Mouse (Mus musculus) neural tube, embryonic 14.5 days (tissue): ENCODE data around the gene Tbx4. TPM values are rescaled to one million over a fixed set of nuclear protein-coding genes. Genes with fewer than 3 reads are reported as not detected.
A peak's percentile ranks its signal among the peaks of the same experiment; 100 is the strongest.

Source experiments
- ATAC-seq: fragments of 200-750 bp; cut with Nextera tagmentation; 2 replicates; pipeline ENCODE4 v1.8.0; 2017; ENCODE audit warnings: low read depth, mild to moderate bottlenecking, moderate TSS enrichment, moderate library complexity
- H3K27ac ChIP-seq: fragments of 300-500 bp; sonication (generic); 2 replicates; pipeline ENCODE4 v1.5.1; 2014; ENCODE audit warnings: low read depth, mild to moderate bottlenecking, control low read depth, low read length, moderate library complexity, mixed read lengths
- H3K27me3 ChIP-seq: fragments of 300-500 bp; sonication (generic); 2 replicates; pipeline ENCODE4 v1.6.1; 2014; ENCODE audit warnings: low read length; ENCODE audit not compliant: control insufficient read depth, insufficient read depth
- H3K36me3 ChIP-seq: fragments of 300-500 bp; sonication (generic); 2 replicates; pipeline ENCODE4 v1.6.1; 2014; ENCODE audit warnings: low read length, mixed read lengths; ENCODE audit not compliant: control insufficient read depth, insufficient read depth
- H3K4me1 ChIP-seq: fragments of 300-500 bp; sonication (generic); 2 replicates; pipeline ENCODE4 v1.6.1; 2014; ENCODE audit warnings: low read length; ENCODE audit not compliant: control insufficient read depth, insufficient read depth
- H3K4me2 ChIP-seq: fragments of 300-500 bp; sonication (generic); 2 replicates; pipeline ENCODE4 v1.6.1; 2014; ENCODE audit warnings: mild to moderate bottlenecking, low read depth, low read length, control low read depth
- H3K4me3 ChIP-seq: fragments of 300-500 bp; sonication (generic); 2 replicates; pipeline ENCODE4 v1.5.1; 2014; ENCODE audit warnings: low read depth, low read length, control low read depth, mixed read lengths
- H3K9ac ChIP-seq: fragments of 300-500 bp; sonication (generic); replicated peaks from 2 replicates; pipeline ENCODE4 v1.6.1; 2014; ENCODE audit warnings: low read depth, mild to moderate bottlenecking, control low read depth, low read length, mixed read lengths
- H3K9me3 ChIP-seq: fragments of 300-500 bp; sonication (generic); 2 replicates; pipeline ENCODE4 v1.6.1; 2016; ENCODE audit warnings: low read length; ENCODE audit not compliant: control insufficient read depth
- WGBS: fragments of 180-500 bp; shearing (Covaris S2); extraction: QIAGEN DNeasy Blood & Tissue Kit; methylation state at CpG from one replicate; pipeline ENCODE4 v1.1.7; 2014; 5-methylcytosine and 5-hydroxymethylcytosine counted together
- polyA plus RNA-seq: library from polyadenylated mRNA; unstranded; fragments of >200 nt; fragmentation: Nextera tagmentation; extraction: Ambion mirVana; gene quantifications from 2 replicates; pipeline ENCODE4 v1.2.1, GENCODE M21; 2014

Gene Tbx4
- polyA plus RNA-seq, 1 experiment from 2014 or later: 0.20 TPM

- WGBS: 1% methylated on average over 21 of the region's 21 CpGs
- H3K9me3 ChIP-seq: no peaks in the 10 kb centered on the region
- no peak overlapping the region for H3K27ac ChIP-seq
- H3K4me3 ChIP-seq: no peak overlapping the region
- peaks cover 12% of the 10 kb centered on the region for H3K4me1 ChIP-seq
- H3K36me3 ChIP-seq: no peaks in the 10 kb centered on the region
- H3K9ac ChIP-seq: peak overlapping the region; percentile 21; the same call in 1 of the 2 replicates
- ATAC-seq: no peak
- H3K4me2 ChIP-seq: peak overlapping the region; percentile 14; the same call in 1 of the 2 replicates
- H3K27me3 ChIP-seq: peaks cover 56% of the 10 kb centered on the region
Observed at GRCm38 (mm10) chr11:85840803-85841145, 45.4 kb upstream of the Tbx4 start.

DNA sequence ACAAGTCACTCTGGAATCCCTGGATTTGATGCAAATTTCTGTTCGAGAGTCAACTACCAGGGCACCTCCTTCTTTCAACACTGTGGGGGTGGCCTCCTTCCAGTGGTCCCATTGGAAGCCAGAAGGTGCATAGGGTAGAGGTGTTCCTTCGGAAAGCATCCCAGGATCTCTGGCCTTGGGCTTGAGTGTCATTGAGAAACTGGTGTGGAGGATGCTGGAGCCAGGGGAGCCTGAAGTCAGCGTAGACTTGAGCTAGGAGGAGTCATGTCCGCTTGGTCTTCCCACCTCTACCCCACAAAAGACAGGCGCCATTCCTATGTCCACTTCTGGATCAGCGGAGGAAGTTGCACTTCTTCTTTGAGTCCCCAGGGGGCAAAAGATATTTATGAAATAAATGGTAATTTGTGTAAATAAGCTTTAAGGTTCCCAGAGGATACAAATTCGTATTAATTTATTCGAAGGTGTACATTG lies 45.0 kb upstream of the Tbx4 start:
- Histone ChIP-seq H3K36me3 (no peaks in the 10 kb centered on the region), H3K9ac (no peak overlapping the region), H3K27me3 (peaks cover 54% of the 10 kb centered on the region), H3K4me2 (peak overlapping the region; percentile 48; the same call in 1 of the 2 replicates), H3K4me1 (peaks cover 12% of the 10 kb centered on the region), H3K27ac (no peak overlapping the region), H3K4me3 (no peak overlapping the region), H3K9me3 (no peaks in the 10 kb centered on the region)
- WGBS: 10% methylated on average over 8 of the region's 8 CpGs
- no peak for ATAC-seq

DNA sequence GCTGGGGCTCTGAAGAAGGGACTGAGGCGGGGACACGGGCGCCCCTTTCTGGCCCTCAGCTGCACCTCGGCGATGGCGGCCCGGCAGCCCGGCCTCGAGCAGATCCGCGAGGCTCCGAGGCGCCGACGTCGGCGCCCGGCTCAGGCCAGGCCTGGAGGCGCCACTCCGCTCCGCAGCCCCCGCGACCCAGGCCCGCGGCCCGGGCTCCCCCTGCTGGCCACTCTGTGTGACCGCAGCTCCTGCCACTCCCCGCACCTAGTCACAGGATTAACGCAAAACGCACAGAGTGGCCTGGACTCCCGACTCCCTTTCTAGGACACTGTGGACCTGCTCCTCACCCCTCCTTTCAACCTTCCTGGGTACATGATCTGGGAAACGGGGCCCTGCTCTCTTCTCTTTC lies 44.2 kb upstream of the Tbx4 start:
- under 1% methylated on average over 32 of the region's 32 CpGs for WGBS
- H3K4me1 ChIP-seq: peaks cover 12% of the 10 kb centered on the region
- H3K9ac ChIP-seq: no peak overlapping the region
- peak; percentile 71 for ATAC-seq
- peaks cover 51% of the 10 kb centered on the region for H3K27me3 ChIP-seq
- no peaks in the 10 kb centered on the region for H3K9me3 ChIP-seq
- no peak overlapping the region for H3K27ac ChIP-seq
- peak overlapping the region; percentile 48 for H3K4me2 ChIP-seq
- H3K4me3 ChIP-seq: peak overlapping the region; percentile 26
- H3K36me3 ChIP-seq: no peaks in the 10 kb centered on the region

- peak overlapping the region; percentile 56; the same call in 1 of the 2 replicates for H3K4me2 ChIP-seq
- WGBS: 3% methylated on average over 24 of the region's 24 CpGs
Observed at GRCm38 (mm10) chr11:85842596-85843346, 43.5 kb upstream of the Tbx4 start.

DNA sequence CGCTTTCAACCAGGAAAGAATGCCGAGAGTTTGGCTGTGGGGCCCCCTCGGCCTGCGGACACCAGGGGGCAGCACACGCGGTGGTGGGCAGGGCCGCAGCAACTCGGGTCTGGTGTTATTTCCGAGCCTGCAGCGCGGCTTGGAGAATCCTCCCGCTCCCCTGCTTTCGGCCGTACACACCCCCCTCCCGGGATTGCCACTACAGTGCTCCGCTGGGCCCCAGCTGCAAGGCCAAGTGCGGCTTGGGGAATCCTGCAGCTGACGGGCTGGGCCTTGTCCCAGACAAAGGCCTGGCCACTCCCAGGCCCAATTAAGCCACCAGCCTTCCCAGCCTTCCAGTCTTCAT lies 42.9 kb upstream of the Tbx4 start:
- Histone ChIP-seq H3K4me2 (peak overlapping the region; percentile 56), H3K9me3 (no peaks in the 10 kb centered on the region), H3K4me1 (peaks cover 12% of the 10 kb centered on the region), H3K27me3 (peaks cover 52% of the 10 kb centered on the region), H3K27ac (no peak overlapping the region), H3K4me3 (peak overlapping the region; percentile 11; the same call in 1 of the 2 replicates), H3K36me3 (no peaks in the 10 kb centered on the region), H3K9ac (no peak overlapping the region)
- 0% methylated on average over 18 of the region's 18 CpGs for WGBS
- ATAC-seq: peak; percentile 43; the same call in 1 of the 2 replicates

More at GRCm38 (mm10) chr11:85842596-85843346, 43.5 kb upstream of the Tbx4 start:
- H3K9me3 ChIP-seq: no peaks in the 10 kb centered on the region
- no peak for ATAC-seq
- no peak overlapping the region for H3K27ac ChIP-seq
- peaks cover 51% of the 10 kb centered on the region for H3K27me3 ChIP-seq
- no peak overlapping the region for H3K9ac ChIP-seq
- peaks cover 12% of the 10 kb centered on the region for H3K4me1 ChIP-seq
- no peaks in the 10 kb centered on the region for H3K36me3 ChIP-seq
- no peak overlapping the region for H3K4me3 ChIP-seq

- H3K4me2 ChIP-seq: peak overlapping the region; percentile 56
- H3K9ac ChIP-seq: peak overlapping the region; percentile 16; the same call in 1 of the 2 replicates
- ATAC-seq: no peak
- H3K27me3 ChIP-seq: peaks cover 42% of the 10 kb centered on the region
- H3K36me3 ChIP-seq: no peaks in the 10 kb centered on the region
- H3K4me1 ChIP-seq: peaks cover 12% of the 10 kb centered on the region
- peak overlapping the region; percentile 33 for H3K4me3 ChIP-seq
- H3K27ac ChIP-seq: no peak overlapping the region
- under 1% methylated on average over 51 of the region's 54 CpGs for WGBS
- no peaks in the 10 kb centered on the region for H3K9me3 ChIP-seq
Observed at GRCm38 (mm10) chr11:85844144-85844965, 41.9 kb upstream of the Tbx4 start.

DNA sequence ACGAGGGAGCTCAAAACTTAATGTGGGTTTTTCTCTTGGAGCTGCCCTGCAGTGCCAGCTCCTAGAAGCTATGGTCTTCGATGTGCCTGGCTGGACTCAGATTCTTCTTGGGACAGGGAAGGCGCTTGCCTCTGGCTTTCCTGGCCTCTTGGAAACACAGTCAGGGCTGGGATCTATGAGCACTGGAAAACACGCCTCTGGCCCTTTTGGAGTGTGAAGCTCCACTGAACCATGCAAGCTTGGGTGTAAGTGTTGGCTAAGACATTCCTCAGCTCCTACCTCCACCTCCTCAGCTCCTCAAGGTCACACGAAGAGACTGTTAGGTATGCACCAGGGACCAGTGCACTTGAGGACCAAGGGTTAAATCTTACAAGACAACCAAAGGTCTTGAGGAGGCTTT lies 41.3 kb upstream of the Tbx4 start:
- Histone ChIP-seq H3K4me1 (peaks cover 12% of the 10 kb centered on the region), H3K9me3 (no peaks in the 10 kb centered on the region), H3K27me3 (peaks cover 36% of the 10 kb centered on the region), H3K4me2 (no peak overlapping the region), H3K36me3 (no peaks in the 10 kb centered on the region), H3K27ac (no peak overlapping the region), H3K9ac (peak overlapping the region; percentile 16; the same call in 1 of the 2 replicates), H3K4me3 (no peak overlapping the region)
- no peak for ATAC-seq
- WGBS: 35% methylated on average over 5 of the region's 5 CpGs

DNA sequence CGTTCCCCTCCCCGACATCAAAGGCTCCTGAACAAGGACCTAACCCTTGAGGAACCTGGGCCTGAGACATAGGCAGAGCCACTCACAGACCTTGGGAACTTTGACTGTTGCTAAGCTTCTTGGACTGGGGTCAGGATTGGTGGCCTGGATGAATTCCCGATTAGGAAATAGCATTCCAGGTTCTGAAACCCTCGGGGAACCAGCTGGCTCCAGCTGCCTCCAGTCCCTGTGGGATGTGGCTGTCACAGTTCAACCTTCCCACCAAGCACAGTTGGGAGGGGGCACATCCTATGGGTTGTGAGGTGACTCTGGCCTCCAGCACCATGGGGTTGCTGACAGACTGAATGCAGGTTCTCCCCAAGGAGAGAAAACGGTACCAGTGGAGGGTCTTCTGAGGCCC lies 40.3 kb upstream of the Tbx4 start:
- peaks cover 8% of the 10 kb centered on the region for H3K4me1 ChIP-seq
- no peak overlapping the region for H3K4me2 ChIP-seq
- WGBS: 39% methylated on average over 5 of the region's 5 CpGs
- no peak for ATAC-seq
- H3K4me3 ChIP-seq: no peak overlapping the region
- H3K9me3 ChIP-seq: no peaks in the 10 kb centered on the region
- H3K9ac ChIP-seq: no peak overlapping the region
- no peak overlapping the region for H3K27ac ChIP-seq
- peaks cover 27% of the 10 kb centered on the region for H3K27me3 ChIP-seq
- no peaks in the 10 kb centered on the region for H3K36me3 ChIP-seq

DNA sequence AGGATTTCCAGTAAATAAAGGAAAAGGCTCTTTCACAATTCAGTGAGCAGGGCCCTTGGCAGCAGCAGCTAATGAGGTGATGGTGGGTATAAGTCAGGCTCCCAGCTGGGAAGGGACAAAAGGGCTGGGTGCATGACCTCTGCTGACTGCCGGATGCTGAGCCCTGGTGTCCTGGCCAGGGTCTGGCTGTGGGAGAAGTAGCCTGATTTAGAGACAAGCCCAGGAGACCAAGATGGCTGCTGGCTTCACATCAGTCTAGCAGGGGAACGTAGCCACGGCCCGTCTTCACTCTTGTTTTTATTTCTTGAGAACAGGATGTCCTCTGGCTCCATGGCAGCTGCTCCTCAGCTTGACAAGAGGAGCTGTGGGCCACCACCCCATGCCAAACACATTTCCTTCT lies 39.7 kb upstream of the Tbx4 start:
- Histone ChIP-seq H3K36me3 (no peaks in the 10 kb centered on the region), H3K9ac (no peak overlapping the region), H3K9me3 (no peaks in the 10 kb centered on the region), H3K4me3 (no peak overlapping the region), H3K27me3 (peaks cover 27% of the 10 kb centered on the region), H3K4me1 (peaks cover 8% of the 10 kb centered on the region; the same call in 1 of the 2 replicates), H3K4me2 (no peak overlapping the region), H3K27ac (no peak overlapping the region)
- ATAC-seq: no peak
- WGBS: 34% methylated on average over 4 of the region's 4 CpGs
